Mouse (Mus musculus) yolk sac, embryonic 10.5 days (tissue): ENCODE data around the gene Cask.

Source experiments
- DNase-seq: peaks from one replicate; pipeline ENCODE4 v3.0.0-alpha.2; 2017; ENCODE audit warnings: low spot score

Cask gene

GRCm38 (mm10) chrX:13718283-13718682 lies 132.9 kb downstream of the Cask start:
- no peak for DNase-seq

- DNase-seq: no peak
Measured at GRCm38 (mm10) chrX:13716796-13717569, 134.2 kb downstream of the Cask start.

- DNase-seq: peak; percentile 2
Measured at GRCm38 (mm10) chrX:13710174-13710573, 141.0 kb downstream of the Cask start.

GRCm38 (mm10) chrX:13705051-13705450 lies 146.1 kb downstream of the Cask start:
- DNase-seq: no peak

- no peak for DNase-seq
Measured at GRCm38 (mm10) chrX:13700681-13701080, 150.5 kb downstream of the Cask start.

- no peak for DNase-seq
Measured at GRCm38 (mm10) chrX:13691865-13692264, 159.3 kb downstream of the Cask start.

- no peak for DNase-seq
Measured at GRCm38 (mm10) chrX:13688356-13688755, 162.8 kb downstream of the Cask start.

GRCm38 (mm10) chrX:13686589-13686988 lies 164.6 kb downstream of the Cask start:
- DNase-seq: no peak

GRCm38 (mm10) chrX:13681748-13682147 lies 169.4 kb downstream of the Cask start:
- DNase-seq: no peak

- no peak for DNase-seq
Measured at GRCm38 (mm10) chrX:13673001-13673400, 178.2 kb downstream of the Cask start.

- no peak for DNase-seq
Measured at GRCm38 (mm10) chrX:13670342-13670741, 180.8 kb downstream of the Cask start.

GRCm38 (mm10) chrX:13668867-13669266 lies 182.3 kb downstream of the Cask start:
- DNase-seq: no peak

- no peak for DNase-seq
Measured at GRCm38 (mm10) chrX:13661063-13661462, 190.1 kb downstream of the Cask start, which contains the start of gene Gpr82. Gene Gpr82, plus strand, starts transcription at chrX:13661363.

GRCm38 (mm10) chrX:13659201-13659890 lies 191.8 kb downstream of the Cask start:
- DNase-seq: no peak

GRCm38 (mm10) chrX:13658616-13659140 lies 192.5 kb downstream of the Cask start:
- DNase-seq: no peak

GRCm38 (mm10) chrX:13656721-13657120 lies 194.4 kb downstream of the Cask start:
- DNase-seq: no peak

- no peak for DNase-seq
Measured at GRCm38 (mm10) chrX:13655906-13656305, 195.3 kb downstream of the Cask start.

GRCm38 (mm10) chrX:13655005-13655421 lies 196.2 kb downstream of the Cask start:
- no peak for DNase-seq

GRCm38 (mm10) chrX:13652291-13652690 lies 198.9 kb downstream of the Cask start:
- DNase-seq: no peak

GRCm38 (mm10) chrX:13651889-13652288 lies 199.3 kb downstream of the Cask start:
- DNase-seq: no peak

GRCm38 (mm10) chrX:13638894-13639293 lies 212.3 kb downstream of the Cask start:
- DNase-seq: no peak

GRCm38 (mm10) chrX:13636398-13636797 lies 214.8 kb downstream of the Cask start:
- DNase-seq: no peak
